Mouse (Mus musculus): ENCODE data around the gene Med7. TPM values are rescaled to one million over a fixed set of nuclear protein-coding genes. Genes with fewer than 3 reads are reported as not detected.
A peak's percentile ranks its signal among the peaks of the same experiment; 100 is the strongest.

Med7 gene
- polyA plus RNA-seq, 1 experiment from 2014 or later = 60.8 TPM

GRCm38 (mm10) chr11:46435363-46435762, 1.4 kb upstream of the Med7 start:
- Histone ChIP-seq H3K36me3 (peaks cover under 1% of the 10 kb centered on the region; the same call in 1 of the 2 replicates), H3K4me3 (no peak overlapping the region), H3K4me2 (no peak overlapping the region), H3K27me3 (0 out of 2 replicates have a peak, but pooled peaks cover 3% of the 10 kb centered on the region), H3K9ac (no peak overlapping the region), H3K27ac (replicated peaks) (no peak overlapping the region), H3K4me1 (replicated peaks) (peaks cover 12% of the 10 kb centered on the region), H3K9me3 (no peaks in the 10 kb centered on the region)
- ATAC-seq (ENCODE audit: low FRiP score, low read depth) = no peak

DNA sequence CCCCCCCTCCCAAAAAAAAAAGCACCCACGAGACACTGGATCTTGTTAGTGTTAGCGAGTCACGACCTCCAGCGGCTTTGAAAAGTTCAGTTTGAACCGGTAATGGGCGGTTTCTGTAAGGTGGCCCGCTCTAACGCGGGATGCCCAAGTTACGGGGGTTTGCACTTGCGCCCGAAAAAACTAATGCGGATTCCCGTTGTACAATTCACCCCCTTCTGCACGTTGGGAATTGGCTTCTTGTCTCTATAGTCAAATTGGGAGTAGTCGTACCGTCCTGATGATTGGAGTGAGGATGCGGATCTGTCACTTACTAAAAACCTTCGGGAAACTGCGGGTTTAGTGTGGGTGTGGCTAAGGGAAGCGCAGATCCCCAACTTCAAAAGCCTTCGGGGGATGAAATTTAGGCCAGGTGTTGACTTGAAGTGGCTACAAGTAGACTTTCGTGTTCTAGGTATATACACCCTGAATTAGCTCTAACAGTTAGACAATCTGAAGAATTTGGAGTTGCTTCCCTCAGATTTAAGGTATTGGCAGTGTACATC, 805 bp downstream of the Med7 start:
- H3K27me3 ChIP-seq = 0 out of 2 replicates have a peak, but pooled peaks cover 3% of the 10 kb centered on the region
- H3K9me3 ChIP-seq = no peaks in the 10 kb centered on the region
- H3K4me2 ChIP-seq = peak overlapping the region; percentile 94
- no peak for ATAC-seq (ENCODE audit: low FRiP score, low read depth)
- H3K4me3 ChIP-seq = peak overlapping the region; percentile 99
- peak overlapping the region; percentile 91; the same call in 1 of the 2 replicates for H3K27ac ChIP-seq (replicated peaks)
- H3K36me3 ChIP-seq = peaks cover 15% of the 10 kb centered on the region
- H3K4me1 ChIP-seq (replicated peaks) = peaks cover 12% of the 10 kb centered on the region
- 2% methylated on average over 23 of the region's 23 CpGs for WGBS
- H3K9ac ChIP-seq = peak overlapping the region; percentile 91

- 96% methylated on average over 5 of the region's 5 CpGs for WGBS
- Histone ChIP-seq H3K4me2 (no peak overlapping the region), H3K9me3 (no peaks in the 10 kb centered on the region), H3K27me3 (no peaks in the 10 kb centered on the region), H3K27ac (replicated peaks) (no peak overlapping the region), H3K4me3 (no peak overlapping the region), H3K4me1 (replicated peaks) (peaks cover 12% of the 10 kb centered on the region), H3K9ac (no peak overlapping the region), H3K36me3 (peaks cover 21% of the 10 kb centered on the region)
- ATAC-seq (ENCODE audit: low FRiP score, low read depth) = no peak
These were observed 2.3 kb downstream of the Med7 start for GRCm38 (mm10) chr11:46439005-46439543.

DNA sequence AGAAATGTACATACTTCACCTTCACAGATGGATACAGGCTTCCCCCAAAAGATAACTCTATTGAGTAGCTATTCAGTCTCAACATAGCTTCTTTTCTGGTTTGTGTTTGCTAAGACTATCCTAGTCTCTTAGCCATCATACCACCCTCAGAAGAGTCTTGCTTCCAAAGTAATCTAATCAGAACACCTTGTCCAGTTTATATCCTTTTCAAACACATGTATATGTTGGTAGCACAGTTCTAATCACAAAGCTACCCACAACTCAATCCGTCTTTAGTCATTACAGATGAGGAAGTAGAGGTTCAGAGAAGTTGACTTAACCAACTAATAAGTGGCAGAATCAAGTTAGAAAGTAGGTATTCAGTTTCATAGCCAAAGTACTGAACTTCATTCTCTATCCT, 5.0 kb downstream of the Med7 start:
- no peak overlapping the region for H3K4me3 ChIP-seq
- no peak for ATAC-seq (ENCODE audit: low FRiP score, low read depth)
- no peaks in the 10 kb centered on the region for H3K9me3 ChIP-seq
- H3K4me1 ChIP-seq (replicated peaks) = peaks cover 9% of the 10 kb centered on the region
- no peak overlapping the region for H3K4me2 ChIP-seq
- H3K27me3 ChIP-seq = no peaks in the 10 kb centered on the region
- no peak overlapping the region for H3K27ac ChIP-seq (replicated peaks)
- H3K36me3 ChIP-seq = peaks cover 21% of the 10 kb centered on the region
- WGBS = 94% methylated on average over 1 of the region's 1 CpGs
- H3K9ac ChIP-seq = no peak overlapping the region

DNA sequence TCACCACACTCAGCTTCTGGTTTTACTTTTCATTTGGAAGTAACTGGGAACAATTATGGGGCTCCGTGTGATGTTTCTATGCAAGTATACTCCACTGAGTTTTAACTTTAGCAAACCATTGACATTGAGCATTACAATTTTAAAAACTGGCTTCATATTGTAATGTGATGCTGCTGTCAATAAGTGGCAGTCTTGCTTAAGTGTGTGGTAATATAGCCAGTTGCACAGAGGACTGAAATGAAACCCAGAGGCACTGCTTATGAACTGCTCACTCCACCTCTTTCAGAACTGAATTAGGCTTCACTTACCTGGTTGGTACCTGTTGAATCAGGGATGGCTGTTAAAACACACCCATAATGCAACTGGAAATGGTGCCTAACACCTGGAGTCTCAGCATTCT, 6.4 kb downstream of the Med7 start:
- no peak overlapping the region for H3K27ac ChIP-seq (replicated peaks)
- no peaks in the 10 kb centered on the region for H3K9me3 ChIP-seq
- H3K4me2 ChIP-seq = no peak overlapping the region
- WGBS = 95% methylated on average over 1 of the region's 1 CpGs
- H3K36me3 ChIP-seq = peaks cover 21% of the 10 kb centered on the region
- H3K9ac ChIP-seq = no peak overlapping the region
- H3K27me3 ChIP-seq = no peaks in the 10 kb centered on the region
- ATAC-seq (ENCODE audit: low FRiP score, low read depth) = no peak
- H3K4me3 ChIP-seq = no peak overlapping the region
- H3K4me1 ChIP-seq (replicated peaks) = 0 out of 2 replicates have a peak, but pooled peaks cover 4% of the 10 kb centered on the region

GRCm38 (mm10) chr11:46443979-46444378, 7.3 kb downstream of the Med7 start:
- H3K27me3 ChIP-seq = no peaks in the 10 kb centered on the region
- no peaks in the 10 kb centered on the region for H3K4me1 ChIP-seq (replicated peaks)
- WGBS = 94% methylated on average over 5 of the region's 5 CpGs
- H3K4me3 ChIP-seq = no peak overlapping the region
- peaks cover 21% of the 10 kb centered on the region for H3K36me3 ChIP-seq
- H3K27ac ChIP-seq (replicated peaks) = no peak overlapping the region
- no peak for ATAC-seq (ENCODE audit: low FRiP score, low read depth)
- no peak overlapping the region for H3K4me2 ChIP-seq
- H3K9me3 ChIP-seq = no peaks in the 10 kb centered on the region
- no peak overlapping the region for H3K9ac ChIP-seq

- 91% methylated on average over 6 of the region's 6 CpGs for WGBS
- Histone ChIP-seq H3K4me1 (replicated peaks) (no peaks in the 10 kb centered on the region), H3K9ac (no peak overlapping the region), H3K27ac (replicated peaks) (no peak overlapping the region), H3K27me3 (no peaks in the 10 kb centered on the region), H3K36me3 (peaks cover 14% of the 10 kb centered on the region), H3K4me3 (no peak overlapping the region), H3K4me2 (no peak overlapping the region), H3K9me3 (no peaks in the 10 kb centered on the region)
- ATAC-seq (ENCODE audit: low FRiP score, low read depth) = no peak
These were observed 9.4 kb downstream of the Med7 start for GRCm38 (mm10) chr11:46446150-46446549.

DNA sequence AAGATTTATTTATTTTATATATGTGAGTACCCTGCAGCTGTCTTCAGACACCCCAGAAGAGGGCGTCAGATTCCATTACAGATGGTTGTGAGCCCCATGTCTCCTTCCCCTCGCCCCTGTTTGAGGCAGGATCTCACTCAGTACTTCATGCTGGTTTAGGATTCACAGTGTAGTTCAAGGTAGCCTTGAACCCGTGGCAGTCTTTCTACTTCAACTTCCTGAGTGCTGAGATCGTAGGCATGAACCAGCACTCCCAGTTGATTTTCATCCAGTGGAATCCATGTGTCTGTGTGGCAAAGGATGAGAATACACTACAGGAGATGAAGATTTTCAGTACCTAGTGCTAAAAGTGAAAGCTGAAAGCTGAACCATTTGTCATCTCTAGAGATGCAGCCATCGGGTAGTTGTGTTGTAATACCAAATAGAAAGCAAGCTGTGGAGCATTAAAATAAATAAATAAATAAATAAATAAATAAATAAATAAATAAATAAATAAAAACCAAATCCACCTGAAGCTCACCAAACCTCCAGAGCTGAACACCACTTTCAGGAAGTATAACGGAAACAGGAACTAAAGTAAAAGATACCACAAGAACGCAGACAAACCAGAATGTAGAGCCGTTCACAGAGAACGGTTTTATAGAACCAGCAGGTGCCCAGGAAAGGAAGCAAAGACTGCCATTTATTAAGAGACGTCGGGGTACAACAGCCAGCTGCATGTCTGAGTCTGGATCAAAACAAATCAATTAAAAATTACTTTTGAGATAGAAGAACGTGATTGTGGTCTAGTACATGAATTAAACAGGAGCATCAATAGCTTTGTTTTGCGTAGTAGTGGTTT, 11.1 kb downstream of the Med7 start:
- Histone ChIP-seq H3K36me3 (peaks cover 6% of the 10 kb centered on the region; the same call in 1 of the 2 replicates), H3K27ac (replicated peaks) (no peak overlapping the region), H3K4me3 (no peak overlapping the region), H3K9ac (no peak overlapping the region), H3K4me2 (no peak overlapping the region), H3K4me1 (replicated peaks) (no peaks in the 10 kb centered on the region), H3K27me3 (no peaks in the 10 kb centered on the region), H3K9me3 (no peaks in the 10 kb centered on the region)
- ATAC-seq (ENCODE audit: low FRiP score, low read depth) = no peak
- 79% methylated on average over 13 of the region's 13 CpGs for WGBS

DNA sequence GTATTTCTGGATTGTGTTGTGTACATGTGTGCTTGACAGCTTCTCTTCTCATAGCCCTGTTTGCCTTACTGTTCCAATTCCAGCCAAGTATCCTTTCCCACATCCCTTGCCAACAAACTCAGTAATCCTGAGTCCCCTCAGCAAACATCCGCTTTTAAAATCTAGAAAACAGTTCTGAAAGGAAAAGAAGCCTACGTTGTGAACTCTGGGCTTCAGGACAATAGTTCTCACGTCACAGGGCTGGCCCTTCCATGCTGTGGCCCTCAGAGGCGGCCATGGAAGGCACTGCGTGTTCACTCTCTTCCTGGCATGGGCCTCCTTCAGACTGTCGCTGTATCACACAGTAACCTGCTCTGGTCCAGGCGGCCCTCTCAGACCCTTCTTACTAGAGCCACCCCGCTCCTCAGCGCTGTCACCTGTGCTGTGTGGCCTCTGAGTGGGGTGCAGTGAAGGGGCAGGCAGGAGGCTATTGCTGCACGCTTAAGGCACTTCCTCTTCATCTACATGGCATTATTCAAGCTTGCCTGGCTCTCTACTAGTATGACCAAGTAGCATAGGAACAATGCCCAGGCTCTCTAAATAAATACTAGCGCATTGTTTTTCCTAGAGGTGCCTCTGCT, 12.8 kb downstream of the Med7 start:
- H3K27me3 ChIP-seq = no peaks in the 10 kb centered on the region
- no peaks in the 10 kb centered on the region for H3K36me3 ChIP-seq
- no peak overlapping the region for H3K9ac ChIP-seq
- no peaks in the 10 kb centered on the region for H3K9me3 ChIP-seq
- 84% methylated on average over 11 of the region's 11 CpGs for WGBS
- no peak overlapping the region for H3K4me3 ChIP-seq
- no peak overlapping the region for H3K27ac ChIP-seq (replicated peaks)
- no peaks in the 10 kb centered on the region for H3K4me1 ChIP-seq (replicated peaks)
- no peak overlapping the region for H3K4me2 ChIP-seq
- no peak for ATAC-seq (ENCODE audit: low FRiP score, low read depth)

GRCm38 (mm10) chr11:46454453-46455045, 17.8 kb downstream of the Med7 start, which contains the start of gene Havcr2:
Gene Havcr2, plus strand, starts transcription at chr11:46454935.
- Histone ChIP-seq H3K27ac (replicated peaks) (no peak within 1 kb of the TSS), H3K27me3 (no peaks in the 10 kb centered on the region), H3K36me3 (no peaks in the 10 kb centered on the region), H3K4me1 (replicated peaks) (no peaks in the 10 kb centered on the region), H3K4me2 (no peak within 1 kb of the TSS), H3K9ac (no peak within 1 kb of the TSS), H3K9me3 (no peaks in the 10 kb centered on the region), H3K4me3 (no peak within 1 kb of the TSS)
- no peak for ATAC-seq (ENCODE audit: low FRiP score, low read depth)
- WGBS = 81% methylated on average over 6 of the region's 6 CpGs

DNA sequence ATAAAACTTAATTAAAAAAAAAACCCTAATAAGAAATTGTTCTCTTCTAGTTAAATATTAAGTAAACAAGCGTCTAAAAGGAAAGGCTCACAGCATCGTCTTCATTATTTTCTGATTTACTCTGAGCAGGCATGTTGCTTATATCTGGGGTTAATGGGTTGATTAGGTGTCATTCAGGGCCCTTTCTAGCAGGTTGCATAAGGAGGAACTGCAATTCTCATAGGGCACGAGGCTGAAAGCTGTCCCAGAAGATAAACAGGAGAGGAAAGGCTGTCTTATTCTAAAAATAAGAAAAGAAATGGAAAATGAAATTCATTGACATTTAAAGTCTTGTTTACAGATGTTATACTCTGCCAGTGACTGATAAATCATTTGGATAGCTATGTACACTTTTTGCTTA, 23.2 kb downstream of the Med7 start:
- WGBS = 86% methylated on average over 3 of the region's 3 CpGs
- H3K4me3 ChIP-seq = no peak overlapping the region
- H3K36me3 ChIP-seq = no peaks in the 10 kb centered on the region
- no peak overlapping the region for H3K9ac ChIP-seq
- no peaks in the 10 kb centered on the region for H3K27me3 ChIP-seq
- no peak overlapping the region for H3K27ac ChIP-seq (replicated peaks)
- no peaks in the 10 kb centered on the region for H3K9me3 ChIP-seq
- H3K4me2 ChIP-seq = no peak overlapping the region
- H3K4me1 ChIP-seq (replicated peaks) = no peaks in the 10 kb centered on the region
- ATAC-seq (ENCODE audit: low FRiP score, low read depth) = no peak

GRCm38 (mm10) chr11:46461362-46461761, 24.6 kb downstream of the Med7 start:
- Histone ChIP-seq H3K4me1 (replicated peaks) (no peaks in the 10 kb centered on the region), H3K27ac (replicated peaks) (no peak overlapping the region), H3K36me3 (no peaks in the 10 kb centered on the region), H3K4me2 (no peak overlapping the region), H3K27me3 (no peaks in the 10 kb centered on the region), H3K9ac (no peak overlapping the region), H3K4me3 (no peak overlapping the region), H3K9me3 (no peaks in the 10 kb centered on the region)
- 78% methylated on average over 5 of the region's 5 CpGs for WGBS
- no peak for ATAC-seq (ENCODE audit: low FRiP score, low read depth)
